Mouse (Mus musculus): ENCODE measurements around the gene Hoxc8. TPM values are rescaled to one million over a fixed set of nuclear protein-coding genes. Genes with fewer than 3 reads are reported as not detected.
A peak's percentile ranks its signal among the peaks of the same experiment; 100 is the strongest.

Gene Hoxc8
- total RNA-seq, 2 experiments from 2014 or later: 1.1 to 1.2 TPM

- intact Hi-C loops (cut with DNase I; ENCODE audit: low total_unique reads): no loop called here
- no peak for DNase-seq
These were observed 11.0 kb downstream of the Hoxc8 start for GRCm38 (mm10) chr15:103001370-103001769.

- DNase-seq: peak; percentile 54
- intact Hi-C loops (cut with DNase I; ENCODE audit: low total_unique reads): no loop called here
These were observed 11.7 kb downstream of the Hoxc8 start for GRCm38 (mm10) chr15:103002156-103002555.

- DNase-seq: no peak
- intact Hi-C loops (cut with DNase I; ENCODE audit: low total_unique reads): no loop called here
These were observed 12.5 kb downstream of the Hoxc8 start for GRCm38 (mm10) chr15:103002821-103003448.

- intact Hi-C loops (cut with DNase I; ENCODE audit: low total_unique reads): no loop called here
- DNase-seq: peak; percentile 66
These were observed 14.9 kb downstream of the Hoxc8 start for GRCm38 (mm10) chr15:103005308-103005707.

GRCm38 (mm10) chr15:103005797-103006196 lies 15.4 kb downstream of the Hoxc8 start:
- DNase-seq: no peak
- intact Hi-C loops (cut with DNase I; ENCODE audit: low total_unique reads): no loop called here

- DNase-seq: no peak
These were observed 15.9 kb downstream of the Hoxc8 start for GRCm38 (mm10) chr15:103006326-103006725.

GRCm38 (mm10) chr15:103009265-103010111 lies 19.1 kb downstream of the Hoxc8 start:
- DNase-seq: no peak
- intact Hi-C loops (cut with DNase I; ENCODE audit: low total_unique reads): loop anchor here (5.0 kb wide), 1 partner anchor 158 kb away; the partner anchor contains the start of gene Smug1

More at GRCm38 (mm10) chr15:103006326-103006725, 15.9 kb downstream of the Hoxc8 start:
- intact Hi-C loops (cut with DNase I; ENCODE audit: low total_unique reads): no loop called here

- intact Hi-C loops (cut with DNase I; ENCODE audit: low total_unique reads): loop anchor here (5.0 kb wide), 1 partner anchor 157 kb away; the partner anchor contains the start of gene Smug1
- DNase-seq: no peak
These were observed 19.9 kb downstream of the Hoxc8 start for GRCm38 (mm10) chr15:103010112-103010846.

GRCm38 (mm10) chr15:103010847-103011555 lies 20.6 kb downstream of the Hoxc8 start:
- intact Hi-C loops (cut with DNase I; ENCODE audit: low total_unique reads): loop anchor here (5.0 kb wide), 1 partner anchor 156 kb away; the partner anchor contains the start of gene Smug1
- no peak for DNase-seq

GRCm38 (mm10) chr15:103011928-103012486 lies 21.6 kb downstream of the Hoxc8 start:
- intact Hi-C loops (cut with DNase I; ENCODE audit: low total_unique reads): loop anchor here (5.0 kb wide), 1 partner anchor 155 kb away; the partner anchor contains the start of gene Smug1
- DNase-seq: no peak

GRCm38 (mm10) chr15:103013238-103013984 lies 23.0 kb downstream of the Hoxc8 start:
- intact Hi-C loops (cut with DNase I; ENCODE audit: low total_unique reads): loop anchor here (5.0 kb wide), 1 partner anchor 154 kb away; the partner anchor contains the start of gene Smug1
- no peak for DNase-seq

- peak; percentile 66 for DNase-seq
- intact Hi-C loops (cut with DNase I; ENCODE audit: low total_unique reads): loop anchor here (5.0 kb wide), 2 partner anchors 108 to 153 kb away; partner anchors contain the start of gene Smug1
These were observed 24.0 kb downstream of the Hoxc8 start for GRCm38 (mm10) chr15:103014166-103015008.

- intact Hi-C loops (cut with DNase I; ENCODE audit: low total_unique reads): loop anchor here (5.0 kb wide), 1 partner anchor 107 kb away; no protein-coding TSS in a partner anchor
- DNase-seq: no peak
These were observed 24.6 kb downstream of the Hoxc8 start for GRCm38 (mm10) chr15:103015009-103015399.

- DNase-seq: no peak
- intact Hi-C loops (cut with DNase I; ENCODE audit: low total_unique reads): loop anchor here (5.0 kb wide), 1 partner anchor 107 kb away; no protein-coding TSS in a partner anchor
These were observed 25.2 kb downstream of the Hoxc8 start for GRCm38 (mm10) chr15:103015406-103016166.

- DNase-seq: no peak
- intact Hi-C loops (cut with DNase I; ENCODE audit: low total_unique reads): loop anchor here (5.0 kb wide), 1 partner anchor 104 kb away; no protein-coding TSS in a partner anchor
These were observed 28.2 kb downstream of the Hoxc8 start, which contains the start of gene Hoxc4 for GRCm38 (mm10) chr15:103018636-103019035. TSS of gene Hoxc4 (plus strand) at chr15:103018934.

GRCm38 (mm10) chr15:103020899-103021418 lies 30.6 kb downstream of the Hoxc8 start:
- no peak for DNase-seq
- intact Hi-C loops (cut with DNase I; ENCODE audit: low total_unique reads): no loop called here

Measured in gastrocnemius, postnatal 14 days (tissue).